Mouse (Mus musculus): Measurements from ENCODE around the gene Wdr35.

DNA sequence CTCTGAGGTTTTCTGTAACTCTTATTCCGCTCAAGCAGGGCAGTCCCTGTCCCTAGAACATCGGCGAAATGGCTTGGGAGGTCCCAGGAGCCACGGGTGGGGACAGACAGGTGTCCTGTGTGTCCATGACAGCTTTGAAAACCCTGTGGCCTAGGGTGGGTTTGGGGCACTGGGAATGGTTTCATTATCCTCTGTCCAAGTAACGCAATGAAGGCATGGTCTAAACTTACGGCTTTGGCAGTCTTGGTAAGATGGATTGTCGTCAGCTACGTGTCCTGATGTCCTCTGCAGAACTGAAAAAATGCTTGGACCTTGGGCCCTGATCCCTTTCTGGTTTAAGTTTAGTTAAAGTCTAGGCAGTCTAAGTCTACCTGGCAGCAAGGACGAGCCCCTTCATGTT lies 86.3 kb downstream of the Wdr35 start:
- TF ChIP-seq CTCF (IDR thresholded peaks at IDR 0.05; ENCODE audit: borderline replicate concordance, insufficient read depth, low read length) (no peak), POLR2A (IDR thresholded peaks at IDR 0.05; ENCODE audit: low read depth, low read length) (no peak)
